Mouse (Mus musculus) myocyte (in vitro differentiated cells): ENCODE data around the gene Myh1. TPM values are rescaled to one million over a fixed set of nuclear protein-coding genes. Genes with fewer than 3 reads are reported as not detected.

ENCODE experiments used
- H3K27me3 ChIP-seq: one replicate; pipeline ENCODE4 v1.6.1; 2011; ENCODE audit not compliant: control insufficient read depth, insufficient read depth, insufficient read length
- H3K36me3 ChIP-seq: one replicate; pipeline ENCODE4 v1.6.1; 2011; ENCODE audit not compliant: control insufficient read depth, insufficient read depth
- H3K4me2 ChIP-seq: one replicate; pipeline ENCODE4 v1.6.1; 2011; ENCODE audit warnings: low read depth, control low read depth
- H3K4me3 ChIP-seq: one replicate; pipeline ENCODE4 v1.5.1; 2011; ENCODE audit warnings: mild to moderate bottlenecking, control low read depth, moderate library complexity
- H3K79me2 ChIP-seq: one replicate; pipeline ENCODE4 v1.6.1; 2011; ENCODE audit not compliant: control insufficient read depth, insufficient read depth
- H3ac ChIP-seq: one replicate; pipeline ENCODE4 v1.6.1; 2011; ENCODE audit not compliant: control insufficient read depth, insufficient read length
- CEBPB ChIP-seq: IDR thresholded peaks from 2 replicates; pipeline ENCODE4 v1.6.1; 2011; ENCODE audit warnings: mild to moderate bottlenecking, moderate library complexity; ENCODE audit not compliant: poor library complexity, insufficient read depth, severe bottlenecking
- E2F4 ChIP-seq: IDR thresholded peaks from one replicate; pipeline ENCODE4 v1.6.1; 2011; ENCODE audit warnings: mild to moderate bottlenecking, control low read depth, moderate library complexity; ENCODE audit not compliant: insufficient read depth
- MAX ChIP-seq: IDR thresholded peaks from one replicate; pipeline ENCODE4 v1.6.1; 2011; ENCODE audit warnings: low read depth, mild to moderate bottlenecking, control low read depth
- MYOD1 ChIP-seq, 3 experiments: IDR thresholded peaks; one replicate each; pipeline ENCODE4 v1.6.1; 2011; ENCODE audit warnings: control low read depth in 2 of 3, low read depth in 2 of 3, mild to moderate bottlenecking in 2 of 3, moderate library complexity in 1 of 3; ENCODE audit not compliant: insufficient read length in 2 of 3, control insufficient read depth in 1 of 3
- MYOG ChIP-seq, 3 experiments: IDR thresholded peaks; one replicate each; pipeline ENCODE4 v1.6.1; 2011; ENCODE audit warnings: control low read depth in 2 of 3, low read depth in 2 of 3, mild to moderate bottlenecking in 2 of 3; ENCODE audit not compliant: insufficient read length in 2 of 3, control insufficient read depth in 1 of 3, insufficient read depth in 1 of 3
- POLR2A ChIP-seq: IDR thresholded peaks from one replicate; pipeline ENCODE4 v1.6.1; 2011; ENCODE audit warnings: low read depth, mild to moderate bottlenecking, control low read depth, moderate library complexity; ENCODE audit not compliant: insufficient read length
- POLR2AphosphoS2 ChIP-seq: IDR thresholded peaks from one replicate; pipeline ENCODE4 v1.6.1; 2011; ENCODE audit warnings: low read depth, control low read depth; ENCODE audit not compliant: insufficient read length
- REST ChIP-seq: IDR thresholded peaks from one replicate; pipeline ENCODE4 v1.6.1; 2011; ENCODE audit warnings: mild to moderate bottlenecking, control low read depth, moderate library complexity; ENCODE audit not compliant: insufficient read depth, insufficient read length
- SRF ChIP-seq: IDR thresholded peaks from one replicate; pipeline ENCODE4 v1.6.1; 2011; ENCODE audit warnings: low read depth; ENCODE audit not compliant: control insufficient read depth, insufficient read length
- TCF12 ChIP-seq: IDR thresholded peaks from one replicate; pipeline ENCODE4 v1.6.1; 2011; ENCODE audit warnings: mild to moderate bottlenecking, control low read depth; ENCODE audit not compliant: poor library complexity, insufficient read depth, severe bottlenecking
- TCF3 ChIP-seq: IDR thresholded peaks from one replicate; pipeline ENCODE4 v1.6.1; 2011; ENCODE audit warnings: low read depth, control low read depth; ENCODE audit not compliant: insufficient read length
- USF1 ChIP-seq: IDR thresholded peaks from one replicate; pipeline ENCODE4 v1.6.1; 2011; ENCODE audit warnings: low read depth, mild to moderate bottlenecking, control low read depth, moderate library complexity
- polyA plus RNA-seq: library from polyadenylated mRNA; unstranded; fragments of >200 nt; fragmentation: generic; extraction: Trizol; gene quantifications from one replicate; pipeline ENCODE4 v1.2.1, GENCODE M21; 2012; ENCODE audit warnings: missing spikeins

Gene Myh1
- polyA plus RNA-seq, 1 experiment = 7.4 TPM

- Histone ChIP-seq H3K36me3 (no peaks in the 10 kb centered on the region), H3K4me3 (no peak overlapping the region), H3ac (no peak overlapping the region), H3K79me2 (no peaks in the 10 kb centered on the region), H3K27me3 (peaks cover 4% of the 10 kb centered on the region), H3K4me2 (no peak overlapping the region)
- TF ChIP-seq REST = no peak
- TF ChIP-seq MYOD1 (IDR thresholded peaks at IDR 0.05; ENCODE audit: control insufficient read depth in 1 of 3, insufficient read length in 2 of 3, low read depth in 2 of 3) = no peak
- no peak for TF ChIP-seq CEBPB
- TF ChIP-seq USF1 = no peak
- TF ChIP-seq MYOG (IDR thresholded peaks at IDR 0.05; ENCODE audit: control insufficient read depth in 1 of 3, insufficient read depth in 1 of 3, insufficient read length in 2 of 3, low read depth in 2 of 3) = no peak
- no peak for TF ChIP-seq TCF12
- TF ChIP-seq SRF = no peak
- no peak for TF ChIP-seq E2F4
- no peak for TF ChIP-seq TCF3
- TF ChIP-seq POLR2A = no peak
- no peak for TF ChIP-seq MAX
- TF ChIP-seq POLR2AphosphoS2 = no peak
Observed at GRCm38 (mm10) chr11:67221803-67222202, 22.0 kb downstream of the Myh1 start.

- no peak overlapping the region for H3ac ChIP-seq
- no peaks in the 10 kb centered on the region for H3K36me3 ChIP-seq
- H3K4me2 ChIP-seq = no peak overlapping the region
- H3K27me3 ChIP-seq = no peaks in the 10 kb centered on the region
- H3K4me3 ChIP-seq = no peak overlapping the region
- no peaks in the 10 kb centered on the region for H3K79me2 ChIP-seq
- TF ChIP-seq CEBPB (no peak), TCF3 (no peak), MYOG (IDR thresholded peaks at IDR 0.05; ENCODE audit: control insufficient read depth in 1 of 3, insufficient read depth in 1 of 3, insufficient read length in 2 of 3, low read depth in 2 of 3) (no peak), USF1 (no peak), POLR2A (no peak), TCF12 (no peak), E2F4 (no peak), SRF (no peak), POLR2AphosphoS2 (no peak)
Observed at GRCm38 (mm10) chr11:67224466-67224865, 24.6 kb downstream of the Myh1 start.

GRCm38 (mm10) chr11:67228731-67229130 lies 28.9 kb downstream of the Myh1 start:
- H3K4me2 ChIP-seq = no peak overlapping the region
- no peaks in the 10 kb centered on the region for H3K36me3 ChIP-seq
- no peaks in the 10 kb centered on the region for H3K79me2 ChIP-seq
- TF ChIP-seq E2F4 = no peak
- TF ChIP-seq REST = no peak
- TF ChIP-seq MYOD1 (IDR thresholded peaks at IDR 0.05; ENCODE audit: control insufficient read depth in 1 of 3, insufficient read length in 2 of 3, low read depth in 2 of 3) = no peak
- TF ChIP-seq POLR2A = no peak
- TF ChIP-seq TCF12 = no peak
- TF ChIP-seq CEBPB = no peak
- TF ChIP-seq MYOG (IDR thresholded peaks at IDR 0.05; ENCODE audit: control insufficient read depth in 1 of 3, insufficient read depth in 1 of 3, insufficient read length in 2 of 3, low read depth in 2 of 3) = no peak
- no peak for TF ChIP-seq SRF
- TF ChIP-seq MAX = no peak
- no peak for TF ChIP-seq TCF3
- no peak for TF ChIP-seq USF1
- no peaks in the 10 kb centered on the region for H3K27me3 ChIP-seq
- no peak overlapping the region for H3K4me3 ChIP-seq
- no peak overlapping the region for H3ac ChIP-seq

GRCm38 (mm10) chr11:67229166-67229565 lies 29.3 kb downstream of the Myh1 start:
- H3K27me3 ChIP-seq = no peaks in the 10 kb centered on the region
- TF ChIP-seq MAX = no peak
- no peak overlapping the region for H3K4me2 ChIP-seq
- no peak overlapping the region for H3ac ChIP-seq
- H3K79me2 ChIP-seq = no peaks in the 10 kb centered on the region
- H3K4me3 ChIP-seq = no peak overlapping the region
- no peaks in the 10 kb centered on the region for H3K36me3 ChIP-seq

GRCm38 (mm10) chr11:67229946-67230345 lies 30.1 kb downstream of the Myh1 start:
- no peak overlapping the region for H3K4me2 ChIP-seq
- H3K36me3 ChIP-seq = no peaks in the 10 kb centered on the region
- no peak overlapping the region for H3ac ChIP-seq
- TF ChIP-seq CEBPB (0 out of 2 replicates have a peak, but pooled peaks have one; percentile 39), E2F4 (no peak)
- no peaks in the 10 kb centered on the region for H3K79me2 ChIP-seq
- no peak overlapping the region for H3K4me3 ChIP-seq
- no peaks in the 10 kb centered on the region for H3K27me3 ChIP-seq
